Mouse (Mus musculus) T-cell, adult 2 months (primary cell): ENCODE data around the gene Il2ra.

Experiments
- DNase-seq: peaks from one replicate; pipeline ENCODE4 v3.0.0; 2022; ENCODE audit warnings: low spot score

Il2ra gene

DNA sequence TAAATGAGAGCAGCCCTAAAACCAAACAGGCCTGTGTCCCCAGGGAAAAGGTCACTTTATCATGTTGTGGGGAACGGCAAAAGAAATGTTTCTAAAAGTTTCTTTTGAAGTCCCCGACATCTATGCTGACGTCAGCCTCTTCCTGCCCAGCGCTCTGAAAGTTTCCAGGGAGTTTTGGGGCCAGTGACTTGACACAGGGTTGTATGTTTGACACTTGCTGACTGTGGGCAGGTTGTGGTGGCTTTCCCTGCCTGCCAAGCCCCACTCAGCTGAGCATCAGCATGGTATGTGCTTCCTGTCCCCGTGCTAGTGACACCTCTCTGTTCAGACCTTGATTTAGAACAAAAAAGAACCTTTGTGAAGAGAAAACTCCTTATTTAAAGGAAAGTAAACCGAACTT, 10.7 kb downstream of the Il2ra start:
- peak; percentile 94 for DNase-seq

DNA sequence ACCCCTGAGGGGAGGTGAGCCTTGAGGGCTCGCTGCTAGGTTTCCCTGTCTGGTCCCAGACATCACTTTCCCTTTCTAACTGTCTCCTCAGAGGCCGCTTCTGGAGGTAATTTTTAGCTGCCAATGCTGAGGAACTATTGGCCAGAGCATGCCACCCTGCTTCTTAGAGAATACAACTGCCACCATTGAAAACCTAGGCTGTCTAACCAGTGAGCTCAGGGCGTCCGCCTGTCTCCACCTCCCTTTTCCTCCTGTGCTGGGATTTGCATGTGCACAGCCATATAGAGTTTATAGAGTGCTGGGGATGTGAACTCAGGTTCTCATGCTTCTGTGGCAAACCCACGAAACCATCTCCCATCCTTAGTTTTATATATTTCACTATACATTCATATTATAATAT, 11.2 kb downstream of the Il2ra start:
- no peak for DNase-seq

DNA sequence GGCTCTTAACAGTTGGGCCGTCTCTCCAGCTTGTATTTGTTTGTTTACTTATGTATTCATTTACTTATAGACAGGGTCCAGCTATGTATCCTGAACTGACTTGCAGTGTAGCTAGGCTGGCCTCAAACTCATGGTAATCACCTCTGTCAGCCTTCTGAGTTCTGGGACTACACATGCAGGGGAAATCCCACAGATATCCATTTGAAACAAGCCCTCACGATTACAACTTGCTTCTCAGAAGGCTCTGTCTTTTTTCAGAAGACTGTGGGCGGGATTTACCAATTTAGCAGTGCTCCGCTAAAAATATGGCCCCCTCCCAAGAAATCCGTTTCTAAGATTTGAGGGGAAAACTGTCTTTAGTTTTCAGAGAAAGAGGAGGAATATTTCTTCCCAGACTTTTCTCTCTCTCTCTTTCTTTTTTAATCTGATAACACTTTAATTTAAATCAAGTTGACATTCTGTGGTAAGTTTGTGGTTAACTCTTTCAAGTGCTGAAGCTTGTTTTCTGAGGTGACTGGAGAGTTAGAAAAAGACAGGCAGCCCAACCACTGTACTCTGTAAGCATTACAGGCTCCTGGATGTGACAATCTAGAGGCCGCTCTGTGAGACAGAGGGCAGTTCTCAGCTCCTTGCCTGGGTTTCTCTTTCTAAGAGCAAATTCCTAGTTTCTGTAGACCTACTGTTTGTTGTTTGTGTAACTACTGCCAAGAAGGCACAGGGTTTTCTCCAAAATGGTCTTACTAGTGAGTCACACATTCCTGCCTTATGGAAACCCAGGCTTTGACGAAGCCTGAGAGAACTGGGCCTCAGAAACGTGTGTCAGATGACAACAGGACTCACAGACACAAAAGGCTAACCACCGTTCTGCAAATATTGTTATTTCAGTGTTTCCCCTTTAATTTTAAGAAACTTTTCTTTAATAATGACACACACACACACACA, 12.7 kb downstream of the Il2ra start:
- DNase-seq: peak; percentile 50

DNA sequence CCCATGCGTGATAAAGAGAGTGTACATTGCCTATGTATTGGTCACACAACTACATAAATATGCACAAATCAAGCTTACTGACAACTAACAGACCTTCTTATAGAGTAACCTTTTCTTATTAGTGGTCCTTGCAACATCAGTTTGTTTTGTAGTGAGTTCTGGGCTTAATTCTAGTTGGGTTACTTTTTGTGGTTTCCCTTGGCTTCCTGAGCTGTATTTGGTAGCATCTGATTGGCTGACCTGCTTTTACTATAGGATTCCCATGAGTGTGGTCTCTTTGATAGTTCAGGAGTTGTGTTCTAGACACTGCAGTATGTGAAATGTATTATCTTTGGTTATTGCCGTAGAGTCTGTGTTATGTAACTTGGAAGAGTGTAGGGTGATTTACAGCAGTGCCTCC, 15.0 kb downstream of the Il2ra start:
- peak; percentile 41 for DNase-seq

DNA sequence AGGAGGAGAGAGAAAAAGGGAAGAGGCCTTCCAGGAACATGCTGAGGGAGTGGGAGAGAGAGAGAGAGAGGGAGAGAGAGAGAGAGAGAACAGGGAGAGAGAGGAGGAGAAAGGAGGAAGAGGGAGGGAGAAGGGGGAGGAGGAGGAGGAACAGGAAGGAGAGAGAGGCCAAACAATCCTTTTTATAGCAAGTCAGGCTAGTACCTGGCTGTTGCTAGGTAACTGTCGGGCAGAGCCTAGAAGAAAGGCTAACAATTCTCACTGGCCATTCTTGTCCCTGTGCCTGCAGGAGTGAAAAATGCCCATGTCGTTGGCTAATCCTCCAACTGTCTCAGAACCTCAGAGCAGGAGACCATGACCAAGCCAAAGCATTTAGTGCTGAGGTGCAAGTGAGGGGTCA, 16.7 kb downstream of the Il2ra start:
- DNase-seq: no peak

DNA sequence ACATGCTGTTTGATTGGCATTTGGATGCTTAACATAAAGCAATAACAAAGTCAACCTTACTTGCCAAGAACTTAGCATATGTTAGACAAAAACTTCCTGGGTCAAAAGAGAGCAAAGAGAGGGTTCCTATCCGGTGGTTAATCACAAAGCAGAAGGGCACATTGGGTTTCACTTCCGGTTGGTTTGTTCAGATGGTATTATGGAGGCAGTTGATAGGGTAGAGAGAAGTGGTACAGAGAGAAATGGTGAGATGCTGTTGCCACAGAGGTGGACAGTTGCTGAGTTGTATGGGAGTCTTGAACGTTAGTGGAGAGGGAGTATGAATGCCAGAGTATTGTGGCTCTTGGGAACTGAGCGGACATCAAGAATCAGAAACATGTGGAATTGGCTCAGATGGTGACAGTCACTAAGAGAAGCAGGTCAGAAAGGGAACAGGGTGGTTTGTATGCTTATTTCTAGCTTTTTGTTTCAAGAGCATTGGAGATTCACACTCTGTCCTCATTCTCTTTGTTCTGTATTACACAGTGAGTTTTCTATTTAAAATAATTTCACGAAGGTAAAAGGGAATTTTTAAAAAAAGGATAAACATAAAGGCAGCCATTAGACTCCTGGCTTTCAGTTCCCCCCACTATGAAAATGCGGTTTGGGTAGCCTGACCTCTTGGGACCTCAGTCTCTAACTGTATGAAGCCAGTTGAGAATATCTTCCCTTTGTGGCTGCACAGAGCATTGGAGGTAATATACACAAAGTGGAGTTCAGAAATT, 19.7 kb downstream of the Il2ra start:
- peak; percentile 19 for DNase-seq

DNA sequence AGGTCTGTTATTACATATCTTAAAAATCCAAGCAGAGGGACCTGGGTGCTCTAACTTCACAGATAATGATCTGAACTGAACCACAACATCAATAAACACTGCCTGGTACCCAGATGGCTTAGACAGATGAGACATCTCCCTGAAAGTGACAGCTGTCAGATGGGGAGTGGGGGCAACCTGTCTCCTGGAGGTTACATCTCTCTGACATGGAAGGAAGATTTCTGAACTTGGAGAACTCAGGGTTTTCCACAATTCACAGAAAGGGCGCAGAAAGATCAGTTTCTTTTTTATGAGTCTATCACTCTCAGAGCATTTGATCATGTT, 20.3 kb downstream of the Il2ra start:
- DNase-seq: no peak

DNA sequence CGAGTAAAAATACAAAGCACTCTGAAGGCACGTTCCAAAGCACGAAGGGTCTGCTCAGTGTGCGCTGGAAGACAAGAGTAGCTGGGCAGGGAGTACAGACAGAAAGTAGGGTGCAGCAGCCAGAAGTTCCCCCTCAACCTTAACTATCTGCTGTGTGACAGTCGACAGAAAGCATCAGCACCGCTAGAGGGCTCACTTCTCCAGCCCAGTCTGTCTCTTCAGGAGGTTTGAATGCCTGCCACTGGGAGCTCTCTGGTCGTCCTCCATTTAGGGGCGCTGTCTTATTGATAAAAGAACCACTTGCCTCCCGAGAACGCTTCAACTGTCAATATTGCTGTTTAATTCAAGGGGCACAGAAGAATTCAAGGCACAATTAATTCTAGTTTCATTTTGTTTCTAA, 21.4 kb downstream of the Il2ra start:
- peak; percentile 84 for DNase-seq

DNA sequence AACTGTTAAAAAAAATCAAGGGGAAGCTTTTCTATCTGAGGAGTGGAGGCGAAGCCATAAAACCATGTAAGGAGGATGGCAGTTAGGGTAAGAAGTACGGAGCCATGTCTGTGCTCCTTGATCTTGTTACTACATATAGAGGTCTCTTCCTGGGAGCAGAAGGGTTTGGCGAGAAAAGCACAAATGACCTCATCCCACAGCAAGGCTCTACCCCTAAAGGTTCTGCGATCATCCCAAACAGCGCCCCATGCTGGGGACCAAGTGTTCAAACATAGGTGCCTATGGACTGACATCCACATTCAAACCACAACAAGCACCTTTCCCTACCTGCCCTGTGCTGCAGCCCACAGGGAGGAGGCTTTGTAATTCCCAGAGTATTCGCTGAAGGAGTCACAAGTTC, 21.8 kb downstream of the Il2ra start:
- no peak for DNase-seq

DNA sequence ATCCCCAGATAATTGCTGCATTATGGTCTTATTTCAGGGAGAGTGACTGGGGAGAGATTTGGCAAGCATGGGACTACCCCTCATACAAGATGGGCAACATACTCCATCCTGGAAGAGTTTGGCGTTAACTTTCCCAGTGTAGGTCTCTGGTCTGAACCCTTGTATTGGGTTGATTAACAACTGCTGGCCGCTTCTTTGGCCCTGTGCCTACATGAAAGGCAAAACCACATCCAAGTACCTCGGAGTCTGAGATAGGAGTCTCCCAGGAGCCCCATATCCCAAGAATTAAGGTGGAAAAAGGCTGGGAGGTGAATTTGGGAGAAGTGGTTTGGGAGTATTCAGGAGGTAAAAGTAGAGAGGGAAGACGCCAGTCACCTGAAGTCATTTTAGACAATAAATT, 22.2 kb downstream of the Il2ra start:
- DNase-seq: no peak

DNA sequence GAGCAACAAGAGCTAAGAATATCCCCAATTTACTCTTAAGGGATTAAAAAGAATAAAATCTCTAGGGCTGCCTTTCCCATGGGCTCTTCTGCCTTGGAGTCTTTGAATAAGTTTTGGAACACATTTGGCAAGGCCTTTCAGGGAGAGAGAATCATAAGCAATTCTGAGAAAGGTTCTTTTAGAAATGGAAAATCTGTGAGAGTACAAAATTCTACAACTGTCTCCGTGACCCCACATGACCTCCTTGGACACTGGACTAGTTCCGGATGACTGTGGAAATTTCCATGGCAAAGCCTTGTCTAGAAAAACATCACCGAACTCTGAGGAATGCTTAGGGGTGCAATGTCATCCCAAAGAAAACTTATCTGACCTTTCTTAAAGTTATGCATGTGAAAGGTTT, 22.7 kb downstream of the Il2ra start:
- DNase-seq: no peak

DNA sequence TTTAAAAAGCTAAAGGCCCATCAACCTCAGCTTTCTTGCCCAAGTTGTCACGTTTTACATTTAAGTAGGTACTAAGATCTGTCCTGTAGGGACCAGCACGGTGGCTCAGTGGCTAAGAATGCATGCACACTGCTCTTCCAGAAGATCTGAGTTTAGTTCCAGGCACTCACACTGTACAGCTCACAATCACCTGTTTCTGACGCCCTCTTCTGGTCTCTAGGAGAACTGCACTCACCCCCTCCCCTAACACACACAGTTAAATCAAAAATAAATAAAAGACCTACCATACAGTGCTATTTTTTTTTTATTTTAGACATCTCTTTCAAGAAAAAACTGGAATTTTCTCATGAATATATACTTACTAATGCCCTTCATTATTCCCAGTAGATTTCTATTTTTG, 29.5 kb downstream of the Il2ra start:
- peak; percentile 66 for DNase-seq

DNA sequence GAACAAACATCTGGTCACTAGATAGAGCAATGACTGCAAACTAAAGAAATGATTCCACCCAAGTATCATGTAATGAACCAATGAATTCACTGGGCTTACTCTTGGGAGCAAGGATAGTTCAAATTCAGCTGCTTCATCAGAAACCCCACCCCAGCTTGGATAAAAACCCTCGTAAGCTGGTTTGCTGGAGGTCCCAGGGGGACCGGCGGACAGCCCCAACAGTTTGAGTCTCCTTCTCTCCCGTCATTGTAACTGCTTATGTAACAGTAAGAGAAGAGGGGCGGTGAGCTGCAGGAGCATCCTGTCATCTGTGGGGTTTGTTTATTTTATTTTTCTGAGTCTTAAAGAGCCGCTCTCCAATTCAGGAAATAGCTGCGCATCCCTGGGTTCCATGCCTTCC, 37.0 kb downstream of the Il2ra start:
- no peak for DNase-seq

DNA sequence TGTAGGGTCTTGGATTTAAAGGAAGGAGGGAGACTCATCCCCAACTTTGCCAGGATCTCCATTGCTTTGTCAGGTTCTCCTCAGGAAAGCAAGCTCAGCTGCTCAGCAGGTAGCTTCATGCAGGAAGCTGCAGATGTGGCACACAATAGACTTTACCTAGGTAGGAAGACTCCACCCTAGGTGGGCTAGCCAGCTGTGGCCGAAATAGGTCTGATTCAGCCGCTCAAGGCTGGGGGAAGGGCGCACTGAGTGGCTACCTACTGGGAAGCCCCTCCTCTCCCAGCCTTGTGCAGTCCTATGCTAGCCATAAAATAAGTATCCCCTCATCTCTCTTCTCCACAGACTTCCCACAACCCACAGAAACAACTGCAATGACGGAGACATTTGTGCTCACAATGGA, 40.1 kb downstream of the Il2ra start:
- DNase-seq: no peak

DNA sequence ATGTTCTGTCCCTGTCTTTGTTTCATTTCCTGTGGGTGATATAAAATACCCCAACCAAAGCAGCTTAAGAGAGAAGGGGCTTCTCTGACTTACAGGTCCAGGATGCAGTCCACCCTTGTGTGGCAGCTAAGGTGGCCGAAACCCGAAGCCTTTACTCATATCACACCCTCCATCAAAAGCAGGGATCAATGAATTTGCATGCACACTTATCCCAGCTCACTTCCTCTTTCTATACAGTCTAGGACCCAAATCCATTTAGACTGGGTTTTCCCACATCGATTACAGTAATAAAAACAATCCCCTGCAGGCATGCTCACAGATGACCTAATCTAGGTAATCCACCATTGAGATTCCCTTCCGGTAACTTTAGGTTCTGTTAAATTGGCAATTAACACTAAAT, 43.9 kb downstream of the Il2ra start:
- no peak for DNase-seq

DNA sequence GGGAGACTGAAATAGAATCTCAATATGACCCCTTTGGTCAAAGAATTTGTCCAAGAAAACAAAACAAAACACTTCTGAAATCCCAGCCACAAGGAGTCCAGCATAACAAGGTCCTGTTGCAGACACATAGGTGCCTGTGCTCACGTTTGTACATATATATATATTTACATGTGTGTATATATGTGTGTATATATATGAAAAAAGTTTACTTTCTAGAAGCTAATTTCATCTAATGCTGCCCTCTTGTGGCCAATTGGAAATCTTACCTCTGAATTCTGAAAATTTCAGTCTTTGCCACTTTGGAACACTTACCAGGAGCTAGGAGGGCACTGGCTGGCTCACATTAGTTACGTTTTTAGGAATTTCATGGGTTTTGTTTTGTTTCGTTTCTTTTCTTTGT, 44.8 kb downstream of the Il2ra start:
- DNase-seq: peak; percentile 23

DNA sequence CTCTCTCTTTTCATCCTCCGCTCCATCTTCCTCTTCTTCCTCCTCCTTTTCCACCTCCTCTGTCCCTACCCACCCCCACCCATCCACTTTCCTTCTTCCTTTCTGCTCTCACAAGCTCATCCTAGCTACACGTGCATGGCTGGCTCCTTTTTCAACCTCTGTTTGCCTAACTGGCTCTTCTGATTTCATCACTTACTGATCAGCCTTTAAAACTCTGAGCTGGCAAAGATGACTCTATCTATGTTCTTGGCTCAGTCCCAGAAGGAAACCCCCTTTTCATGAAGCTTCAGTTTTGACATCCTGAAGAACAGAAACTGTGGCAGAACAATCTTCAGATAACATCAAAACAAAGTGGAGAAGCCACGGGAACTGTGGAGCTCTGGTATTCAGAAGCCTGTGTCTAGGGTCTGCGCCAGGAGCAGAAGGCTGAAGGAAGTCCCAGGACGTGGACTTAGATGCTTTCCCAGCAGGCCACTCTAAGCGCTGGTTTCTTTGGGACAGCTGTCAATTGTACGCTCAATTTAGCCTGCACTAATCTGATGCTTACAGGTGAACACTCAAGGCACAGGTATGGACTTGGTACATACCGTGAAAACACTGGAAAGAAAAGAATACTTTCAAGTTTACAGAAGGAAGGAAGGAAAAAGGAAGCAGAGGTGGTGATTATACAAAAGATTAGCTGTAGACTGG, 47.7 kb downstream of the Il2ra start:
- DNase-seq: no peak

DNA sequence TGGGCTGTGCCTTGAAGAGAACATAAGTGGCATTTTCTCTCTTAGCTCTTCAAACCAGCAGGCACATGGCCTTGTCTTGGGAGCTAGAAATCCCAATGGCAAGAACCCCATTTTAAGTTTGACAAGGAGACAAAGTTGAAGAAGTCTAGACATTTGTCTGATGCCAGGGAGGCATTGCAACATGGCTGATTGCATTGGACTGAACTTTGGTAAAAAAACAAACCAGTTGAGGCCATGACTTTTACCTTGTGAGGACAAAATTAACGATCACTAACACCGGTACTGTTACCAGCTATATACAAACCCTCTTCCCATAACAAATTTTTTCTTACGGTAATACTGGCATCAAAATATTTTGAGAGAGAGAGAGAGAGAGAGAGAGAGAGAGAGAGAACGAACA, 50.7 kb downstream of the Il2ra start:
- DNase-seq: no peak

DNA sequence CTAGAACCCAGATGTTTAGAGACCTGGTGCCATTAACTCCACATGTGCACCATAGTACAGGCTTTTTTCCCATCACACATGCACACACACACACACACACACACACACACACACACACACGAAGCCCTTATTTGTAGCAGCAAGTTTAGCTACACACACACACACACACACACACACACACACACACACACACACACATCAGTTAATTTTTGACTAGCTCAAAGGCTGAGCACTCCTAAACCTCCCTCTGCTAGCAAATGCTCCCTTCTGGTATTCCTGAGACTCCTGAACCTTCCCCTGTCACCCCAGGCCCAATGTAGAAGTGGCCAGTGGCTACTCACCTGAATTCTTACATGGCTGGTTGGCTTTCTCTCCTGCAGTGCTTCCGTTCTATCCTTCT, 51.5 kb downstream of the Il2ra start:
- DNase-seq: no peak

DNA sequence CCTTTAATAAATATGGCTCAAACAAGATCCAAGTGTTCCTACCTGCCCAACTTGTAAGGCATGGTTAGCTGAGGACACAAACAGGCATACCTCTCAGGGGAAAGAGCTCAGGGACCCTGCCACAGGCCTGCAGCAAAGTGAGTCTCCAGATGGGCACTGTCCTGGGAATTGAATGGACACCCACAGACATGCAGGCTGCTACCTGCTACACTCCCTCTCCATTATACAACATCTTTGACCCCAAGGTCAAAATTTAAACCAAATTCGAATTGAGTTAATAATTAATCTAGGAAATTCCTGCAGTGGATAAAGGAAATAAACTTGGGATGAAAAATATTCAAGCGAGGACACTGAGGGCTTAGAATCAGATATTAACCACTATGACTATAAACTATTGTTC, 53.3 kb downstream of the Il2ra start:
- DNase-seq: no peak

DNA sequence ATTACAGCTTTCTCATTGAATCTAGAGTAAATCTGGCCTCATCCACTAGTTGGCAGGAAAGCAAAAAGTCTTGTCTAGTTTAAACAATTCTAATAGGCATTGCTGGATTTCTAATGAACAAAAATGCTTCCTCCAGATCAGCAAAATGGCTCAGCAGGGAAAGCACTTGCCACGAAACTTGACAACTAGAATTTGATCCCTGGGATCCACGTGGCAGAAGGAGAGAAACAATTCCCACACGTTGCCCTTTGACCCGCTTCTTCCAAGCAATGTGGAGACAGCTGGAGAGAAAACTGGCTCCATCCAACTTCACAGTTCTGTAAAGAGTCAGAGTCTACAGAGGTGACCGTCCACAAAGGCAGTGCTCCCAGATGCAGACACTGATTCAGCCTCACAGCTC, 56.4 kb downstream of the Il2ra start:
- no peak for DNase-seq

DNA sequence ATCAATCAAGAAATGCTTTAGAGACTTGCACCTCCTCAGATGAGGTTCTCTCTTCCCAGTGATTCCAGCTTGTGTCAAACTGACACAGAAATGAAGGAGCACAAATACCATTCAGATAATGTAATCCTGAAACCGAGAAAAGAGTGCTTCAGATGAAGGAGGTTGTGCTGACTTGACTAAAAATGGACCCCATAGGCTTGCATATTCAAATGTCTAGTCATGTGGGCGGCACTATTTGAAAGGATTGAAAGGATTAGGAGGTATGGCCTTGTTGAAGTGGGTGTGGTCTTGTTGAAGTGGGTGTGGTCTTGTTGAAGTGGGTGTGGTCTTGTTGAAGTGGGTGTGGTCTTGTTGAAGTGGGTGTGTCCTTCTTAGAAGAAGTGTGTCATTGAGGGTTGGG, 57.3 kb downstream of the Il2ra start:
- no peak for DNase-seq
